Mouse (Mus musculus): ENCODE data around the gene Hs2st1. TPM values are rescaled to one million over a fixed set of nuclear protein-coding genes. Genes with fewer than 3 reads are reported as not detected.

The Hs2st1 gene
- total RNA-seq, 2 experiments from 2014 or later, result 50.8 to 51.1 TPM

- no peak for DNase-seq (ENCODE audit: low spot score in 2 of 2)
Measured at GRCm38 (mm10) chr3:144400870-144401269, 169.1 kb downstream of the Hs2st1 start.

GRCm38 (mm10) chr3:144400374-144400773 lies 169.6 kb downstream of the Hs2st1 start:
- no peak for DNase-seq (ENCODE audit: low spot score in 2 of 2)

GRCm38 (mm10) chr3:144399358-144400096 lies 170.5 kb downstream of the Hs2st1 start:
- DNase-seq (ENCODE audit: low spot score in 2 of 2), result peak; percentile 91 to 97

- DNase-seq (ENCODE audit: low spot score in 2 of 2), result no peak
Measured at GRCm38 (mm10) chr3:144398166-144398565, 171.8 kb downstream of the Hs2st1 start.

GRCm38 (mm10) chr3:144396478-144396877 lies 173.5 kb downstream of the Hs2st1 start:
- no peak for DNase-seq (ENCODE audit: low spot score in 2 of 2)

- no peak for DNase-seq (ENCODE audit: low spot score in 2 of 2)
Measured at GRCm38 (mm10) chr3:144394454-144394943, 175.5 kb downstream of the Hs2st1 start.

GRCm38 (mm10) chr3:144386446-144386845 lies 183.5 kb downstream of the Hs2st1 start:
- DNase-seq (ENCODE audit: low spot score in 2 of 2), result no peak

- DNase-seq (ENCODE audit: low spot score in 2 of 2), result no peak
Measured at GRCm38 (mm10) chr3:144384648-144385047, 185.3 kb downstream of the Hs2st1 start.

- no peak for DNase-seq (ENCODE audit: low spot score in 2 of 2)
Measured at GRCm38 (mm10) chr3:144381431-144381980, 188.5 kb downstream of the Hs2st1 start.

GRCm38 (mm10) chr3:144380921-144381320 lies 189.1 kb downstream of the Hs2st1 start:
- peak; percentile 54 to 57 for DNase-seq (ENCODE audit: low spot score in 2 of 2)

GRCm38 (mm10) chr3:144379801-144380200 lies 190.2 kb downstream of the Hs2st1 start:
- DNase-seq (ENCODE audit: low spot score in 2 of 2), result no peak

Other genes with a start within 250 kb of the Hs2st1 start
- 100 to 1,000 TPM; 212 TPM for gene Selenof, start 123 bp upstream of the Hs2st1 start, total RNA-seq (2021)
- 10 to 100 TPM; 56.7 to 59.3 TPM for gene Sh3glb1, start 150.2 kb upstream of the Hs2st1 start, total RNA-seq (2021)
- under 1 TPM; 0.09 TPM for gene Clca3a1, start 190.8 kb upstream of the Hs2st1 start, total RNA-seq (2021)
- gene Clca3a2, start 249.3 kb upstream of the Hs2st1 start, total RNA-seq (2021), result not detected

All from left cerebral cortex, adult 18-20 months (tissue).